ENCODE assay signal across 10 mouse cellular contexts in genomic region chr4:83984671-83985391, GRCm38 (mm10).
DNase-seq lines count a peak whose midpoint lies in the region; ATAC-seq lines count a peak whose summit lies in the region.
"Had no signal": no experiment of that assay in that cellular context is flagged by ENCODE, and none has a peak within 500 bp of the region (broad histone marks: within the 10 kb centered on the region; RNA-seq: fewer than 3 reads in every experiment).

No protein-coding gene starts in this region.

- WGBS in hindbrain, embryonic 10.5 days: 88% methylated on average over 15 of the region's 15 CpGs
- WGBS in hindbrain, embryonic 14.5 days: 77% methylated on average over 15 of the region's 15 CpGs
- 87% methylated on average over 15 of the region's 15 CpGs for WGBS in forebrain, embryonic 10.5 days
- WGBS in liver, embryonic 11.5 days: 82% methylated on average over 15 of the region's 15 CpGs
- WGBS in kidney, embryonic 16.5 days: 85% methylated on average over 15 of the region's 15 CpGs

- no peak overlapping the region for H3K4me2 ChIP-seq in hindbrain, embryonic 14.5 days (replicated peaks)
- no peak overlapping the region for H3K4me2 ChIP-seq in liver, embryonic 11.5 days
- no peak overlapping the region for H3K4me2 ChIP-seq in kidney, embryonic 16.5 days (replicated peaks; ENCODE audit: low read depth, low read length)
- H3K4me2 ChIP-seq: neural tube, embryonic 13.5 days had no signal

- H3K36me3 ChIP-seq in hindbrain, embryonic 10.5 days: no peaks in the 10 kb centered on the region
- no peaks in the 10 kb centered on the region for H3K36me3 ChIP-seq in hindbrain, embryonic 14.5 days (replicated peaks; ENCODE audit: control insufficient read depth, insufficient read depth)
- no peaks in the 10 kb centered on the region for H3K36me3 ChIP-seq in forebrain, embryonic 10.5 days (replicated peaks)
- no peaks in the 10 kb centered on the region for H3K36me3 ChIP-seq in liver, embryonic 11.5 days (ENCODE audit: control insufficient read depth, insufficient read depth, low read length)
- no peaks in the 10 kb centered on the region for H3K36me3 ChIP-seq in kidney, embryonic 16.5 days (ENCODE audit: insufficient read depth, low read length)
- H3K36me3 ChIP-seq: neural tube, embryonic 13.5 days had no signal

- no peaks in the 10 kb centered on the region for H3K27me3 ChIP-seq in hindbrain, embryonic 10.5 days (ENCODE audit: insufficient read depth, poor library complexity, severe bottlenecking)
- H3K27me3 ChIP-seq in hindbrain, embryonic 14.5 days (ENCODE audit: control insufficient read depth, insufficient read depth, low read length): no peaks in the 10 kb centered on the region
- no peaks in the 10 kb centered on the region for H3K27me3 ChIP-seq in forebrain, embryonic 10.5 days (ENCODE audit: poor library complexity, severe bottlenecking)
- H3K27me3 ChIP-seq in liver, embryonic 11.5 days (replicated peaks; ENCODE audit: control insufficient read depth, insufficient read depth, low read length): no peaks in the 10 kb centered on the region
- H3K27me3 ChIP-seq in kidney, embryonic 16.5 days (ENCODE audit: insufficient read depth, low read length): no peaks in the 10 kb centered on the region
- H3K27me3 ChIP-seq: neural tube, embryonic 13.5 days had no signal

- no peak for DNase-seq in hindbrain, embryonic 10.5 days (ENCODE audit: low spot score)
- DNase-seq in hindbrain, embryonic 14.5 days (ENCODE audit: low spot score): no peak
- DNase-seq in forebrain, embryonic 10.5 days (ENCODE audit: extremely low spot score, low spot score): no peak
- peak; percentile 31 to 38 for DNase-seq in heart, postnatal 36 days
- peak; percentile 57 to 86 for DNase-seq in lung, postnatal 4 days
- DNase-seq in liver, embryonic 11.5 days (ENCODE audit: low spot score): no peak
- no peak for DNase-seq in embryo, embryonic 10.5 days (ENCODE audit: low spot score)
- DNase-seq: thymus, postnatal 36 days had no signal

- peak overlapping the region; percentile 40; the same call in 1 of the 2 replicates for H3K27ac ChIP-seq in hindbrain, embryonic 10.5 days
- no peak overlapping the region for H3K27ac ChIP-seq in hindbrain, embryonic 14.5 days
- H3K27ac ChIP-seq in forebrain, embryonic 10.5 days: peak overlapping the region; percentile 66
- H3K27ac ChIP-seq in liver, embryonic 11.5 days (ENCODE audit: low read depth, low read length): no peak overlapping the region
- H3K27ac ChIP-seq in kidney, embryonic 16.5 days (ENCODE audit: low read length): no peak overlapping the region
- H3K27ac ChIP-seq: neural tube, embryonic 13.5 days had no signal

- no peak overlapping the region for H3K4me3 ChIP-seq in hindbrain, embryonic 10.5 days
- H3K4me3 ChIP-seq in hindbrain, embryonic 14.5 days (replicated peaks; ENCODE audit: low read length): no peak overlapping the region
- H3K4me3 ChIP-seq in forebrain, embryonic 10.5 days: no peak overlapping the region
- no peak overlapping the region for H3K4me3 ChIP-seq in liver, embryonic 11.5 days (ENCODE audit: low read depth, low read length)
- no peak overlapping the region for H3K4me3 ChIP-seq in kidney, embryonic 16.5 days (ENCODE audit: low read length)
- H3K4me3 ChIP-seq: neural tube, embryonic 13.5 days had no signal

- intact Hi-C loops in heart, postnatal 36 days (cut with DNase I): no loop called here

- H3K9ac ChIP-seq in hindbrain, embryonic 14.5 days: no peak overlapping the region
- H3K9ac ChIP-seq in liver, embryonic 11.5 days (ENCODE audit: low read depth, low read length): no peak overlapping the region
- no peak overlapping the region for H3K9ac ChIP-seq in kidney, embryonic 16.5 days (replicated peaks; ENCODE audit: low read length)
- H3K9ac ChIP-seq: neural tube, embryonic 13.5 days had no signal

- peaks cover 22% of the 10 kb centered on the region for H3K4me1 ChIP-seq in hindbrain, embryonic 10.5 days (replicated peaks)
- no peaks in the 10 kb centered on the region for H3K4me1 ChIP-seq in hindbrain, embryonic 14.5 days (replicated peaks; ENCODE audit: control insufficient read depth, insufficient read depth, low read length)
- H3K4me1 ChIP-seq in forebrain, embryonic 10.5 days: peaks cover 28% of the 10 kb centered on the region
- H3K4me1 ChIP-seq in liver, embryonic 11.5 days (replicated peaks; ENCODE audit: control insufficient read depth, insufficient read depth, low read length): no peaks in the 10 kb centered on the region
- H3K4me1 ChIP-seq in kidney, embryonic 16.5 days (ENCODE audit: insufficient read depth, low read length): peaks cover 27% of the 10 kb centered on the region

- ATAC-seq in hindbrain, embryonic 14.5 days (ENCODE audit: low FRiP score): no peak
- ATAC-seq in liver, embryonic 11.5 days (replicated peaks; ENCODE audit: low FRiP score): no peak
- no peak for ATAC-seq in kidney, embryonic 16.5 days (ENCODE audit: low FRiP score, low TSS enrichment)

- H3K9me3 ChIP-seq in hindbrain, embryonic 10.5 days: no peaks in the 10 kb centered on the region
- no peaks in the 10 kb centered on the region for H3K9me3 ChIP-seq in hindbrain, embryonic 14.5 days (ENCODE audit: control insufficient read depth, low read length)
- 0 out of 2 replicates have a peak, but pooled peaks cover 3% of the 10 kb centered on the region for H3K9me3 ChIP-seq in forebrain, embryonic 10.5 days
- H3K9me3 ChIP-seq in liver, embryonic 11.5 days (ENCODE audit: control insufficient read depth, low read length): no peaks in the 10 kb centered on the region
- no peaks in the 10 kb centered on the region for H3K9me3 ChIP-seq in kidney, embryonic 16.5 days (ENCODE audit: low read length)
- H3K9me3 ChIP-seq: neural tube, embryonic 13.5 days had no signal

Comparison
In these comparisons a context has a peak if more than half of its experiments do, and no peak if none do; other contexts are left out.
1. H3K27ac ChIP-seq: peak in hindbrain, embryonic 10.5 days (single experiment) and forebrain, embryonic 10.5 days (single experiment); none in hindbrain, embryonic 14.5 days (single experiment), liver, embryonic 11.5 days (single experiment) and kidney, embryonic 16.5 days (single experiment).
2. DNase-seq: peak in heart, postnatal 36 days (2 of 2) and lung, postnatal 4 days (2 of 2); none in hindbrain, embryonic 10.5 days (single experiment), hindbrain, embryonic 14.5 days (single experiment), forebrain, embryonic 10.5 days (single experiment), liver, embryonic 11.5 days (single experiment) and embryo, embryonic 10.5 days (single experiment).